Mouse (Mus musculus): ENCODE results near the gene Dcaf4. TPM values are rescaled to one million over a fixed set of nuclear protein-coding genes. Genes with fewer than 3 reads are reported as not detected.

The Dcaf4 gene
- total RNA-seq, 2 experiments from 2014 or later = 28.7 to 32.3 TPM

DNA sequence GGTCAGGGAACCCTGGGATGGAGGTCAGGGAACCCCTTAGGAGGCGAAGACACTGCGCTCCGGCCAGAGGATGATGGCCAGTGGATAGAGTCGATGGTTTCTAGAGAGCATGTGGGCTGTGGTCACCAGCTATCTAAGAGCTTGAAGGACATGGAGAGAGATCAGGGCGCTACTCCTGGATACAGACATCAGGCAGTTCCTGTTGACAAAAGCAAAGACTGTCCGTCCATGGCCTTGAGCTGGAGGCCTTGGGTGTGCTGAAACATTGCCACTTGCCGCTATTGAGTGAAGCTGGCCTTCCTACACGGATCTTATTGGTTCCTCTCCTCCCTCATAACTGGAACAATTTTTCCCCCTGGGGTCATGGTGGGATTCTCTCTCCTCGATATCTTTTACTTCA lies 26.1 kb upstream of the Dcaf4 start:
- DNase-seq (ENCODE audit: extremely low spot score in 1 of 2, low spot score in 2 of 2) = no peak
- intact Hi-C loops (cut with DNase I) = no loop called here

- DNase-seq (ENCODE audit: extremely low spot score in 1 of 2, low spot score in 2 of 2) = no peak
- intact Hi-C loops (cut with DNase I) = no loop called here
Observed at GRCm38 (mm10) chr12:83495248-83495960, 24.9 kb upstream of the Dcaf4 start.

GRCm38 (mm10) chr12:83495961-83496282 lies 24.3 kb upstream of the Dcaf4 start:
- intact Hi-C loops (cut with DNase I) = no loop called here

DNA sequence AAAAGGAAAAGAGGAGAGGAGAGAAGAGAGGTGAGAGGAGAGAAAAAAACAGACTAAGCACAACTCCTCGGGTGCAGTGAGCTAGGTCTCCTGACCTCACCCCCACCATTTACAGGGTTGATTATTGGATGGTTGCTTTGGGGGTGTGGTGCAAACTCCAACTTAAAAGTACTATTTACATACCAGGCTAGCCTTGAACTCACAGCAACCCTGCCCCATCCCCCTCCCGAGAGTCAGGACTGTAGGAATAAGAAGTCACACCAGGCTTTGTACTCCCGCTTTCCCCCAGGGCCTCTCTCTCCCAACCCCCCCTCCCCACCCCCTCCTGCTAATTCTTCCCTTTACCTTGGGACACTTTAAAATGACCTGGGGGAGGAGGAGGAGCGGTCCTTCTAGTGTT lies 23.9 kb upstream of the Dcaf4 start:
- DNase-seq (ENCODE audit: extremely low spot score in 1 of 2, low spot score in 2 of 2) = no peak
- intact Hi-C loops (cut with DNase I) = no loop called here

More at GRCm38 (mm10) chr12:83495961-83496282, 24.3 kb upstream of the Dcaf4 start:
- peak in 1 of 2 experiments; percentile 35 for DNase-seq (ENCODE audit: extremely low spot score in 1 of 2, low spot score in 2 of 2)

- intact Hi-C loops (cut with DNase I) = no loop called here
- DNase-seq (ENCODE audit: extremely low spot score in 1 of 2, low spot score in 2 of 2) = no peak
Observed at GRCm38 (mm10) chr12:83496736-83497135, 23.5 kb upstream of the Dcaf4 start.

GRCm38 (mm10) chr12:83497959-83498358 lies 22.3 kb upstream of the Dcaf4 start:
- intact Hi-C loops (cut with DNase I) = no loop called here
- no peak for DNase-seq (ENCODE audit: extremely low spot score in 1 of 2, low spot score in 2 of 2)

DNA sequence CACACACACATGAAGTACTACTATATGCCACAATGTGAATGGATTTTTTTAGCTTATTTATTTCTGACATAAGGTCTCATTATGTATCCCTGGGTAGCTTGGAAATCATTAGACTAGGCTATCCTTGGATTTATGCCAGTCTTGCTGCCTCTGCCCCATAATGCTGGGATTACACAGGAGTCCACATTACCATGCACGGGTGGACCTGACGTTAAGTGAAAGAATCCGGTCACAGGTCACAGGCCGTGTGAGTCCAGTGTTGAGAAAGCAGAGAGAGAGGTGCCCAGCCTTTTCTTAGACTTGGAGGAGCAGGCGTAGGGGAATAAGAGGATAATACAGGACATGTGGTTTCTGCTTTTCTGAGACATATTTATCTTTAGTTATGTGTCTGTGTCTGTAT lies 21.0 kb upstream of the Dcaf4 start:
- no peak for DNase-seq (ENCODE audit: extremely low spot score in 1 of 2, low spot score in 2 of 2)
- intact Hi-C loops (cut with DNase I) = no loop called here

DNA sequence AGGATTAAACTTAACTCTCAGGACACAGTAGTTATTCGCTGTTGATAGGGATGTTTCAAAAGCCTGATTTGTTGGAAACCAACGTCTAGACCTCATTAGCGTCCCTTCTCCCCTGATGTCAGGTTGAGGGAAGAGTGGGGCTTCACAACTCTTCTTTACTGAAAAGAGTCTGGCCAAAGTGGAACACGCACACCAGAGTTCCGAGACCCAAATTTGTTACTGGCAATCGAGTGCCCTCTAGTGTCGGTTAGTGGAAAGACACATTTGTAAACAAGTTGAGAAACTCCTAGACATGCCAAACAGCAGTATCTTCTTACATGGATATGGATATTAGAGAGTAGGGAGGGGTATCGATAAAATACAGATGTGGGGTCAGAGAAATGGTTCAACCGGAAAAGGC lies 18.1 kb upstream of the Dcaf4 start:
- peak; percentile 48 to 70 for DNase-seq (ENCODE audit: extremely low spot score in 1 of 2, low spot score in 2 of 2)
- intact Hi-C loops (cut with DNase I) = loop anchor here (5.0 kb wide), 1 partner anchor 390 kb away; no protein-coding TSS in a partner anchor

DNA sequence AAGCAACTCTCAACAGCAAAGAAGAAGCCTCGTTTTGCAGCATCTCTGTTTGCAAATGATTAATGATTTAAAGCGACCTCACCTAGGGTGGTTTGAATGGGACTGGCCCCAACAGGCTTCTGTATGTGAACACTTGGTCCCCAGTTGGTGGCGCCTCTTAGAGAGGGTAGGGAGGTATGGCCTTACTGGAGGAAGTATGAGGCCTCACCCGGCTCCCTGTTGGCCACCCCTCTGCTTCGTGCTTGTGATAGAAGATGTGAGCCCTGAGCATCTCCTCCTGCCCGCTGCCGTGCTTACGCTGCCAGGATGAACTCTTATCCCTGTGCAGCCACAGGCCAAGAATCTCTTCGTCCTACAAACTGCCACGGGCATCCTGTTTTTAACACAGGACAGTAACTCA lies 13.7 kb upstream of the Dcaf4 start:
- intact Hi-C loops (cut with DNase I) = no loop called here
- DNase-seq (ENCODE audit: extremely low spot score in 1 of 2, low spot score in 2 of 2) = no peak

GRCm38 (mm10) chr12:83510586-83510985 lies 9.7 kb upstream of the Dcaf4 start:
- intact Hi-C loops (cut with DNase I) = no loop called here
- DNase-seq (ENCODE audit: extremely low spot score in 1 of 2, low spot score in 2 of 2) = no peak

- intact Hi-C loops (cut with DNase I) = no loop called here
- no peak for DNase-seq (ENCODE audit: extremely low spot score in 1 of 2, low spot score in 2 of 2)
Observed at GRCm38 (mm10) chr12:83512783-83513182, 7.5 kb upstream of the Dcaf4 start.

- intact Hi-C loops (cut with DNase I) = no loop called here
- DNase-seq (ENCODE audit: extremely low spot score in 1 of 2, low spot score in 2 of 2) = peak in 1 of 2 experiments; percentile 76
Observed at GRCm38 (mm10) chr12:83513185-83513584, 7.1 kb upstream of the Dcaf4 start.

DNA sequence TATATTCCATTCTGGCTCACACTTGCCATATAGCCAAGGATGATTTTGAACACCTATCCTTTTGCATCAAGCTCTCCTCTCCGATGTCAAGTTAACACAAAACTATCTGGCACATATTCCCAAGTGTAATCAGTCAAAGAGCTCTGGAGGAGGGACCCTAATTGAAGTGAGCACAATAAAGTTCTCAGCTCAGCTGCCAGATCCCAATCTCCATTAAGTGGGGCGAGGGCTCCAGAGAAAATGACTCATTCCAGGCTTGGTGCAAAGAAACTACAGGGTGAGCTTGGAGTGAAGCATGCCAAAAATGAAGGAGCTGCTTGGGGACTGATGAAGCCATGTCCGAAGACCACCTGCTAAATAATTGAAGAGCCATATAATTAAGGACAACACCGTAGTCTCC lies 6.0 kb upstream of the Dcaf4 start:
- intact Hi-C loops (cut with DNase I) = no loop called here
- no peak for DNase-seq (ENCODE audit: extremely low spot score in 1 of 2, low spot score in 2 of 2)

DNA sequence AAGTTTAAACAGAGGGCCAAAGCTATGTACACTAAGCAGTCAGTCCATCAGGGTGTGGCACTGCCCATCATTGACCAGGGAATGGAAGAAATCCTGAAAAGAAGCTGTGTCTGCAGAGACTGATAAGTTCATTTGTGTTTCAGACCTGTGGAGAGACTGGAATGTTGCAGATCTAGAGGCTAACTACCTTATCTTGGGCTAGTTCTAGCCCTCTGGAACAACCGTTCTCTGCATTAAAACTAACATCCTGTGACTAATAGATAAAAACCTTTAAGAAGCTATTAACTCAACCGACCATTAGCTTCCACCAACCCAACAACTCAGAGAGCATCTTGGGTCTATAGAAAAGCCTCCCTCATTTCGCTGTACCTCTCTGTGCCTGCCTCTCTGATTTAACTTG lies 2.7 kb upstream of the Dcaf4 start:
- DNase-seq (ENCODE audit: extremely low spot score in 1 of 2, low spot score in 2 of 2) = no peak
- intact Hi-C loops (cut with DNase I) = no loop called here

GRCm38 (mm10) chr12:83521083-83521482 lies 817 bp downstream of the Dcaf4 start:
- no peak for DNase-seq (ENCODE audit: extremely low spot score in 1 of 2, low spot score in 2 of 2)
- intact Hi-C loops (cut with DNase I) = no loop called here

- intact Hi-C loops (cut with DNase I) = no loop called here
- DNase-seq (ENCODE audit: extremely low spot score in 1 of 2, low spot score in 2 of 2) = no peak
Observed at GRCm38 (mm10) chr12:83523056-83523455, 2.8 kb downstream of the Dcaf4 start.

DNA sequence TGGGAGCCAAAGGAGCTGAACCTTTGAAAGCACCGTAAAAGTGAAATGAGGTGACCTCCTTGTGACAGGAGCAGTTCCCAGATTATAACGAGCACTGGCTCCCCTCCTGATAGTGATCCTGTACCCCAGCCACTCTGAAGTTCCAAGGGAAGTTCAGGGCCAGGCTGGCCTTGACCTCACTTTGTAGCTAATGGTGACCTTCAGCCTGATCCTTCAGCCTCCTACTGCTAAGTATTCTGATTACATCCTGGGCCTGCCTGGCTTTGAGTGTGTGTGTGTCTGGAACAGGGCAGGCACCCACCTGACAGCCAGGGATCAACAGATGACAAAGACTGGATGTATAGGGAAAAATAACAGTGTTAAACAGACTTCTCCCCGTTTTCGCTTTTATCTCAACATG lies 3.6 kb downstream of the Dcaf4 start:
- no peak for DNase-seq (ENCODE audit: extremely low spot score in 1 of 2, low spot score in 2 of 2)
- intact Hi-C loops (cut with DNase I) = no loop called here

DNA sequence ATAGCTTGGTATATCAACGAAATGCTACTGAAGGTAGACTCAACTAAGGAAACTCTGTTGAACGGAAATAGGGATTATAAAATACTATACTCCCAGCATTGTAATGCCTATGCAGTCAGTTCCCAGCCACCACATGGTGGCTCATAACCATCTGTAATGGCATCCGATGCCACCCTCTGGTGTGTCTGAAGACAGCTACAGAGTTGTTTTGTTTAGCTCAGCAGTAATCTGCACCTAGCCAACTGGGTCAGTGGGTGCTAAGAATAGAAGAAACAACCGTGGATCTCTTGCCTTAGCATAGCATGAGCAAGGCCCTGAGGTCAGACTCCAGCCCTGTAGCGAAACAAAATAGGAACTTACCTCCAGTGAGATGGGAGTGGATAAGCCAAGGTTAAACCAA lies 4.1 kb downstream of the Dcaf4 start:
- DNase-seq (ENCODE audit: extremely low spot score in 1 of 2, low spot score in 2 of 2) = no peak
- intact Hi-C loops (cut with DNase I) = no loop called here

DNA sequence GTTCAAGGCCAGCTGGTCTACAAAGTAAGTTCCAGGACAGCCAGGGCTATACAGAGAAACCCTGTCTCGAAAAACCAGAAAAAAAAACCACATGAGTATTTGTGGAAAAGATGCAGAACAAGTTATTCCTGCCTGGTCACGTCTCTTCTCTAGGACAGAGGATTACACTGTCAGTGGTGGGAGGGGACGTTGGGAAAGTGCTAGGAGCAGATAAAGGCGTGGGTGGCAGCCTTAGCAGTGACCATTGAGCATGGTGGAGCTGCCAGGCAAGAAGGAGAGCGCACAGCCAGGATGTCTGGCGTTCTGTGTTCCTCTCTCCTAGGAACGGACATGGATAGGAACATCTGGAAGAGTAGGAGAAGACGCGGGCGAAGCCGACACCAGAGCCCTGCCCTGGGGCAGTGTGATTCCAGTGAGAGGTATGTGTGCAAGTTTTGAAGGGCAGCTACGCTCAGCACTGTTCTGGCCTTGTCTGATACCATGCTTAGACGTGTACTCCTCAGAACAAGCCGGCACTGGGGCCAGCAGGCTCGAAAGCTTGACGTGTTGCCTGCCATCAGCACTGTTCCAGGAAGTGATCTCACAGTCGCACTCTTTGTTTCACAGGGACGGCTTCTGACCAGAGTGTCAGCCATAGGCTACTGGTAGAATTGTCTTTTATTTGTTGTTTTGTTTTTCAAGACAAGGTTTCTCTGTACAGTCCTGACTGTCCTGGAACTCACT lies 5.7 kb downstream of the Dcaf4 start:
- no peak for DNase-seq (ENCODE audit: extremely low spot score in 1 of 2, low spot score in 2 of 2)
- intact Hi-C loops (cut with DNase I) = no loop called here

- intact Hi-C loops (cut with DNase I) = no loop called here
Observed at GRCm38 (mm10) chr12:83527816-83528215, 7.5 kb downstream of the Dcaf4 start.

DNA sequence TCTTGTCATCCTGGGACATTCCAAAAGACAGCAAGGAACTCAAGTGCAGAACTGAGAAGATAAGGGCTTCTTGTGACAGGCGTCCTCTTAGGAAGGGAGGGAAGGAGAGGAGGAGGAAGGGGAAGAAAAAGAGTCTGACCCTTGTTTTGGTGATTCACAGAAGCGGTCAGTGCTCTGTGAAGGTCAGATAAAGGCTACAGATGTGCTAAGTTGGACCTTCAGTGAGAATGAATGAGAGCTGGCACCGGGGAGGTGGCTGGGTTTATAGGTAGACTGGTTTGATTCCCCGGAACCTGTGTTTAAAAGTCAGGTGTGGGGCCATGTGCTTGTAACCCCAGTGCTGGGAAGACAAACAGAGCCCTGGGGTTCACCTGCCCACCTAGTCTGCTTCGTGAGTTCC lies 8.4 kb downstream of the Dcaf4 start:
- intact Hi-C loops (cut with DNase I) = no loop called here
- DNase-seq (ENCODE audit: extremely low spot score in 1 of 2, low spot score in 2 of 2) = no peak

More at GRCm38 (mm10) chr12:83527816-83528215, 7.5 kb downstream of the Dcaf4 start:
- no peak for DNase-seq (ENCODE audit: extremely low spot score in 1 of 2, low spot score in 2 of 2)
